Mouse (Mus musculus): ENCODE results near the gene Hoxd3.

DNA sequence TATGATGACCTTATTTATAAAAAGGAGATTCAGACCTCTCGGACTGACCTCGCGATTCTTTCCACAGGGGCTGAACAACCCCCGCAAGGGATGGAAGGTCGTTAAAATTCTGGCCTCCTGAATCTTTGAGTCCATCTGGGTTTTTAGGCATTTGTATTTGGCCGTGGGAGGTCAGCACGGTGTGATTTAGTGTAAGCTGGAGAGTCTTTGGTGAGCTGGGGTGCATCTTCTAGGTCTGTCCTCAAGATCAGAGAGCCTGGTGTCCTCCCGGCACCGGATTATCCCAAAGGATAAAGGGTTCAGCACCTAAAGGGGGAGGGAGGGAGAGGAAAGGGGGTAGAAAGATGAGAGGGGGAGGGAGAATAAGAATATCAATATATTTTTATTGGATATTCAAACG lies 8.4 kb upstream of the Hoxd3 start:
- TF ChIP-seq CTCF (IDR thresholded peaks at IDR 0.05; ENCODE audit: low read depth, low read length) (no peak), POLR2A (IDR thresholded peaks at IDR 0.05; ENCODE audit: insufficient read depth, low read length) (no peak), EP300 (IDR thresholded peaks at IDR 0.05; ENCODE audit: insufficient read depth, low read depth, low read length) (no peak)

Measured in ES-Bruce4 (cell line).